Mouse (Mus musculus): ENCODE data around the gene Gm3139.
"Not testable (repeated sequence)": the region's sequence is repeated elsewhere in the genome, so short reads cannot be mapped to it uniquely, and the experiment has no call there.

Gm3139 gene

DNA sequence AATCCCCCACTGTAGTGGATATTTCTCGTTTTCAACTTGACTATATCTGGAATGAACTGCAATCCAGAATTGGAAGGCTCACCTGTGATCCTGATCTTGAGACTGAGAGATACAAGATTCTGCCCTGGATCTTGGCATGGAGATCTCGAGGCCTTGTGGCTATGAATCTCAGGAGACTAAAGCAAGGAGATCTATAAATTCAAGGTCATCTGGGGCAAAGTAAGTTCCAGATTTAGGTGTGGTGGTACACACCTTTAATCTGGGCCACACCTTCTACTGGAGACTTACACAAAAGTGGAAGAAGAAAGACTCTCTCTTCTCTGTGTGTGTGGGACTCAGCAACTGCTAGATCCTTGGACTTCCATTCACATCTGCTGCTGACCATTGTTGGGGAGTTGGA lies at the start of gene Gm3139:
TSS of gene Gm3139 (plus strand) at position 301 of the 400 bp plus-strand sequence.
- not testable (repeated sequence) for DNase-seq (ENCODE audit: low spot score)

Data from ovary, postnatal 36 days (tissue).